Mouse (Mus musculus) myocyte (in vitro differentiated cells): ENCODE results near the gene Epas1. TPM values are rescaled to one million over a fixed set of nuclear protein-coding genes. Genes with fewer than 3 reads are reported as not detected.

ENCODE experiments used
- H3K27me3 ChIP-seq: one replicate; pipeline ENCODE4 v1.6.1; 2011; ENCODE audit not compliant: control insufficient read depth, insufficient read depth, insufficient read length
- H3K36me3 ChIP-seq: one replicate; pipeline ENCODE4 v1.6.1; 2011; ENCODE audit not compliant: control insufficient read depth, insufficient read depth
- H3K4me2 ChIP-seq: one replicate; pipeline ENCODE4 v1.6.1; 2011; ENCODE audit warnings: low read depth, control low read depth
- H3K4me3 ChIP-seq: one replicate; pipeline ENCODE4 v1.5.1; 2011; ENCODE audit warnings: mild to moderate bottlenecking, control low read depth, moderate library complexity
- H3K79me2 ChIP-seq: one replicate; pipeline ENCODE4 v1.6.1; 2011; ENCODE audit not compliant: control insufficient read depth, insufficient read depth
- H3ac ChIP-seq: one replicate; pipeline ENCODE4 v1.6.1; 2011; ENCODE audit not compliant: control insufficient read depth, insufficient read length
- CEBPB ChIP-seq: IDR thresholded peaks from 2 replicates; pipeline ENCODE4 v1.6.1; 2011; ENCODE audit warnings: mild to moderate bottlenecking, moderate library complexity; ENCODE audit not compliant: poor library complexity, insufficient read depth, severe bottlenecking
- E2F4 ChIP-seq: IDR thresholded peaks from one replicate; pipeline ENCODE4 v1.6.1; 2011; ENCODE audit warnings: mild to moderate bottlenecking, control low read depth, moderate library complexity; ENCODE audit not compliant: insufficient read depth
- MAX ChIP-seq: IDR thresholded peaks from one replicate; pipeline ENCODE4 v1.6.1; 2011; ENCODE audit warnings: low read depth, mild to moderate bottlenecking, control low read depth
- MYOD1 ChIP-seq, 3 experiments: IDR thresholded peaks; one replicate each; pipeline ENCODE4 v1.6.1; 2011; ENCODE audit warnings: control low read depth in 2 of 3, low read depth in 2 of 3, mild to moderate bottlenecking in 2 of 3, moderate library complexity in 1 of 3; ENCODE audit not compliant: insufficient read length in 2 of 3, control insufficient read depth in 1 of 3
- MYOG ChIP-seq, 3 experiments: IDR thresholded peaks; one replicate each; pipeline ENCODE4 v1.6.1; 2011; ENCODE audit warnings: control low read depth in 2 of 3, low read depth in 2 of 3, mild to moderate bottlenecking in 2 of 3; ENCODE audit not compliant: insufficient read length in 2 of 3, control insufficient read depth in 1 of 3, insufficient read depth in 1 of 3
- POLR2A ChIP-seq: IDR thresholded peaks from one replicate; pipeline ENCODE4 v1.6.1; 2011; ENCODE audit warnings: low read depth, mild to moderate bottlenecking, control low read depth, moderate library complexity; ENCODE audit not compliant: insufficient read length
- POLR2AphosphoS2 ChIP-seq: IDR thresholded peaks from one replicate; pipeline ENCODE4 v1.6.1; 2011; ENCODE audit warnings: low read depth, control low read depth; ENCODE audit not compliant: insufficient read length
- REST ChIP-seq: IDR thresholded peaks from one replicate; pipeline ENCODE4 v1.6.1; 2011; ENCODE audit warnings: mild to moderate bottlenecking, control low read depth, moderate library complexity; ENCODE audit not compliant: insufficient read depth, insufficient read length
- SRF ChIP-seq: IDR thresholded peaks from one replicate; pipeline ENCODE4 v1.6.1; 2011; ENCODE audit warnings: low read depth; ENCODE audit not compliant: control insufficient read depth, insufficient read length
- TCF12 ChIP-seq: IDR thresholded peaks from one replicate; pipeline ENCODE4 v1.6.1; 2011; ENCODE audit warnings: mild to moderate bottlenecking, control low read depth; ENCODE audit not compliant: poor library complexity, insufficient read depth, severe bottlenecking
- TCF3 ChIP-seq: IDR thresholded peaks from one replicate; pipeline ENCODE4 v1.6.1; 2011; ENCODE audit warnings: low read depth, control low read depth; ENCODE audit not compliant: insufficient read length
- USF1 ChIP-seq: IDR thresholded peaks from one replicate; pipeline ENCODE4 v1.6.1; 2011; ENCODE audit warnings: low read depth, mild to moderate bottlenecking, control low read depth, moderate library complexity
- polyA plus RNA-seq: library from polyadenylated mRNA; unstranded; fragments of >200 nt; fragmentation: generic; extraction: Trizol; gene quantifications from one replicate; pipeline ENCODE4 v1.2.1, GENCODE M21; 2012; ENCODE audit warnings: missing spikeins

The Epas1 gene
- polyA plus RNA-seq, 1 experiment: 0.06 TPM

GRCm38 (mm10) chr17:86815016-86815865 lies 61.7 kb downstream of the Epas1 start:
- H3ac ChIP-seq: no peak overlapping the region
- H3K36me3 ChIP-seq: no peaks in the 10 kb centered on the region
- TF ChIP-seq POLR2AphosphoS2 (no peak), MYOD1 (IDR thresholded peaks at IDR 0.05; ENCODE audit: control insufficient read depth in 1 of 3, insufficient read length in 2 of 3, low read depth in 2 of 3) (no peak), USF1 (no peak), E2F4 (no peak), TCF3 (no peak)
- no peaks in the 10 kb centered on the region for H3K79me2 ChIP-seq
- H3K4me2 ChIP-seq: no peak overlapping the region
- H3K4me3 ChIP-seq: no peak overlapping the region
- H3K27me3 ChIP-seq: peaks cover 15% of the 10 kb centered on the region

GRCm38 (mm10) chr17:86822017-86822737 lies 68.7 kb downstream of the Epas1 start:
- no peaks in the 10 kb centered on the region for H3K36me3 ChIP-seq
- H3K4me2 ChIP-seq: no peak overlapping the region
- no peaks in the 10 kb centered on the region for H3K79me2 ChIP-seq
- TF ChIP-seq CEBPB: no peak
- no peak for TF ChIP-seq REST
- no peak for TF ChIP-seq MAX
- no peak for TF ChIP-seq TCF3
- no peak for TF ChIP-seq SRF
- TF ChIP-seq USF1: no peak
- TF ChIP-seq POLR2A: no peak
- TF ChIP-seq POLR2AphosphoS2: no peak
- TF ChIP-seq MYOG (IDR thresholded peaks at IDR 0.05; ENCODE audit: control insufficient read depth in 1 of 3, insufficient read depth in 1 of 3, insufficient read length in 2 of 3, low read depth in 2 of 3): no peak
- TF ChIP-seq MYOD1 (IDR thresholded peaks at IDR 0.05; ENCODE audit: control insufficient read depth in 1 of 3, insufficient read length in 2 of 3, low read depth in 2 of 3): no peak
- no peak for TF ChIP-seq E2F4
- TF ChIP-seq TCF12: no peak
- H3K4me3 ChIP-seq: no peak overlapping the region
- no peak overlapping the region for H3ac ChIP-seq
- H3K27me3 ChIP-seq: peaks cover 5% of the 10 kb centered on the region

GRCm38 (mm10) chr17:86824502-86825162 lies 71.1 kb downstream of the Epas1 start:
- Histone ChIP-seq H3K4me3 (no peak overlapping the region), H3K79me2 (no peaks in the 10 kb centered on the region), H3K36me3 (no peaks in the 10 kb centered on the region), H3K4me2 (no peak overlapping the region), H3K27me3 (peaks cover 5% of the 10 kb centered on the region), H3ac (no peak overlapping the region)
- no peak for TF ChIP-seq TCF12
- no peak for TF ChIP-seq E2F4
- TF ChIP-seq POLR2A: no peak
- TF ChIP-seq MYOG (IDR thresholded peaks at IDR 0.05; ENCODE audit: control insufficient read depth in 1 of 3, insufficient read depth in 1 of 3, insufficient read length in 2 of 3, low read depth in 2 of 3): no peak
- TF ChIP-seq MAX: no peak
- no peak for TF ChIP-seq SRF
- no peak for TF ChIP-seq CEBPB
- TF ChIP-seq POLR2AphosphoS2: no peak

- H3K4me2 ChIP-seq: no peak overlapping the region
- H3K4me3 ChIP-seq: no peak overlapping the region
- no peak overlapping the region for H3ac ChIP-seq
- no peaks in the 10 kb centered on the region for H3K79me2 ChIP-seq
- no peak for TF ChIP-seq POLR2A
- no peak for TF ChIP-seq USF1
- no peak for TF ChIP-seq MYOG (IDR thresholded peaks at IDR 0.05; ENCODE audit: control insufficient read depth in 1 of 3, insufficient read depth in 1 of 3, insufficient read length in 2 of 3, low read depth in 2 of 3)
- no peak for TF ChIP-seq CEBPB
- TF ChIP-seq SRF: no peak
- TF ChIP-seq POLR2AphosphoS2: no peak
- TF ChIP-seq MAX: no peak
- no peak for TF ChIP-seq MYOD1 (IDR thresholded peaks at IDR 0.05; ENCODE audit: control insufficient read depth in 1 of 3, insufficient read length in 2 of 3, low read depth in 2 of 3)
- TF ChIP-seq E2F4: no peak
- no peak for TF ChIP-seq TCF12
- no peak for TF ChIP-seq TCF3
- no peak for TF ChIP-seq REST
- H3K27me3 ChIP-seq: peaks cover 5% of the 10 kb centered on the region
- H3K36me3 ChIP-seq: no peaks in the 10 kb centered on the region
Measured at GRCm38 (mm10) chr17:86825163-86825902, 71.8 kb downstream of the Epas1 start.
